Mouse (Mus musculus) brain, embryonic 14.5 days (tissue): ENCODE measurements at regions not wholly inside any gene's neighbourhood (a gene's known extent, or its start where the extent isn't known, plus 50 kb on each side); places are given as distances from the start of the nearest gene placed in this dataset.

Experiments
- CTCF ChIP-seq: fragments of 200-500 bp; IDR thresholded peaks from 2 replicates; pipeline ENCODE4 v1.5.1; 2012; ENCODE audit warnings: inconsistent platforms, mild to moderate bottlenecking, moderate library complexity, borderline replicate concordance; ENCODE audit not compliant: insufficient read depth, insufficient read length; ENCODE audit errors: extremely low read depth
- POLR2A ChIP-seq: fragments of 200-500 bp; IDR thresholded peaks from 2 replicates; pipeline ENCODE4 v1.6.1; 2012; ENCODE audit warnings: mild to moderate bottlenecking, inconsistent platforms, borderline replicate concordance; ENCODE audit not compliant: poor library complexity, insufficient read depth, insufficient read length, severe bottlenecking; ENCODE audit errors: extremely low read depth

DNA sequence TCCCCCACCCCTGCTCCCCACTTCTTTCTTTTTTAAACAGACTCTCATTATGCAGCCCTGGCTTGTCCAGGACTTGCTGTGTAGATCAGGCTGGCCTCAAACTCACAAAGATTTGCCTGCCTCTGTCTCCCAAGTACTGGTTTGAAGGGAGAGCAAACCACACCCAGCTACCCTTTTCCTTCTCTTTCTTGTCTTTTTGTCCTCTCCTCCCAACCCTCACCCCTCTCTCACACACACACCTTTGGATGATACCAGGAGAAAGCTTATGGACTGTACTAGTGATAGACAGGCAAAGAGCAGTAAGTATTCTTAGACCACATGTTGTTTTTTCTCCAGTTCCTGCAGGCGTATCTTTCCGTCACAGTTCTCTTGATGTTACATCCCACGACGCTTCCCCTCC is 65.8 kb upstream of the Mkln1 start:
- TF ChIP-seq CTCF (no peak), POLR2A (no peak)
